In genomic region chr6:54251401-54252191, GRCm38 (mm10) we compare ENCODE assay signal across 11 mouse cellular contexts.
A peak's percentile ranks its signal among the peaks of the same experiment; 100 is the strongest.
DNase-seq lines count a peak whose midpoint lies in the region; ATAC-seq lines count a peak whose summit lies in the region.
"Had no signal": no experiment of that assay in that cellular context is flagged by ENCODE, and none has a peak within 500 bp of the region (broad histone marks: within the 10 kb centered on the region; RNA-seq: fewer than 3 reads in every experiment).

No protein-coding gene starts in this region.

- DNase-seq in kidney, adult 11 months = peak; percentile 50
- peak; percentile 21 to 71 for DNase-seq in adrenal gland, postnatal 36 days
- DNase-seq in kidney, postnatal 4 days = peak; percentile 56 to 74
- DNase-seq in lung, postnatal 14 days = peak; percentile 34
- no peak for DNase-seq in hindbrain, embryonic 14.5 days (ENCODE audit: low spot score)
- DNase-seq in left cerebral cortex, postnatal 36 days (ENCODE audit: low spot score in 2 of 2) = no peak

- no peaks in the 10 kb centered on the region for H3K9me3 ChIP-seq in kidney, embryonic 16.5 days (ENCODE audit: low read length)
- no peaks in the 10 kb centered on the region for H3K9me3 ChIP-seq in hindbrain, embryonic 14.5 days (ENCODE audit: control insufficient read depth, low read length)
- H3K9me3 ChIP-seq: heart, embryonic 13.5 days; hindbrain, embryonic 15.5 days had no signal

- intact Hi-C loops in left cerebral cortex, postnatal 36 days (cut with DNase I) = no loop called here

- H3K27me3 ChIP-seq in kidney, embryonic 16.5 days (ENCODE audit: insufficient read depth, low read length) = no peaks in the 10 kb centered on the region
- H3K27me3 ChIP-seq in hindbrain, embryonic 14.5 days (ENCODE audit: control insufficient read depth, insufficient read depth, low read length) = no peaks in the 10 kb centered on the region
- H3K27me3 ChIP-seq: heart, embryonic 13.5 days; hindbrain, embryonic 15.5 days had no signal

- no peaks in the 10 kb centered on the region for H3K36me3 ChIP-seq in kidney, embryonic 16.5 days (ENCODE audit: insufficient read depth, low read length)
- no peaks in the 10 kb centered on the region for H3K36me3 ChIP-seq in hindbrain, embryonic 14.5 days (replicated peaks; ENCODE audit: control insufficient read depth, insufficient read depth)
- H3K36me3 ChIP-seq: heart, embryonic 13.5 days; hindbrain, embryonic 15.5 days had no signal

- no peak overlapping the region for H3K4me3 ChIP-seq in kidney, embryonic 16.5 days (ENCODE audit: low read length)
- H3K4me3 ChIP-seq in hindbrain, embryonic 14.5 days (replicated peaks; ENCODE audit: low read length) = no peak overlapping the region
- H3K4me3 ChIP-seq: heart, embryonic 13.5 days; hindbrain, embryonic 15.5 days had no signal

- WGBS in kidney, embryonic 16.5 days = 47% methylated on average over 17 of the region's 17 CpGs
- 44% methylated on average over 17 of the region's 17 CpGs for WGBS in hindbrain, embryonic 14.5 days

- peaks cover 41% of the 10 kb centered on the region for H3K4me1 ChIP-seq in kidney, embryonic 16.5 days (ENCODE audit: insufficient read depth, low read length)
- no peaks in the 10 kb centered on the region for H3K4me1 ChIP-seq in hindbrain, embryonic 14.5 days (replicated peaks; ENCODE audit: control insufficient read depth, insufficient read depth, low read length)

- ATAC-seq in kidney, embryonic 16.5 days (ENCODE audit: low FRiP score, low TSS enrichment) = no peak
- no peak for ATAC-seq in megakaryocyte, adult 5-6 weeks (ENCODE audit: poor library complexity, severe bottlenecking)
- no peak for ATAC-seq in hindbrain, embryonic 14.5 days (ENCODE audit: low FRiP score)
- ATAC-seq: activated CD4-positive, CD25-positive, alpha-beta regulatory T cell, adult 4 months had no signal

- H3K9ac ChIP-seq in kidney, embryonic 16.5 days (replicated peaks; ENCODE audit: low read length) = no peak overlapping the region
- H3K9ac ChIP-seq in hindbrain, embryonic 14.5 days = no peak overlapping the region
- H3K9ac ChIP-seq: heart, embryonic 13.5 days; hindbrain, embryonic 15.5 days had no signal

- H3K27ac ChIP-seq in kidney, embryonic 16.5 days (ENCODE audit: low read length) = no peak overlapping the region
- no peak overlapping the region for H3K27ac ChIP-seq in hindbrain, embryonic 14.5 days
- H3K27ac ChIP-seq: heart, embryonic 13.5 days; hindbrain, embryonic 15.5 days had no signal

- no peak overlapping the region for H3K4me2 ChIP-seq in kidney, embryonic 16.5 days (replicated peaks; ENCODE audit: low read depth, low read length)
- no peak overlapping the region for H3K4me2 ChIP-seq in hindbrain, embryonic 14.5 days (replicated peaks)
- H3K4me2 ChIP-seq: heart, embryonic 13.5 days; hindbrain, embryonic 15.5 days had no signal

Comparison
In these comparisons a context has a peak if more than half of its experiments do, and no peak if none do; other contexts are left out.
1. DNase-seq: peak in kidney, adult 11 months (single experiment), adrenal gland, postnatal 36 days (2 of 2), kidney, postnatal 4 days (2 of 2) and lung, postnatal 14 days (single experiment); none in hindbrain, embryonic 14.5 days (single experiment) and left cerebral cortex, postnatal 36 days (0 of 2).